Mouse (Mus musculus) ES-CJ7 (cell line): ENCODE data around the gene Ankrd34a.

Source experiments
- DNase-seq: peaks from one replicate; pipeline ENCODE4 v3.0.0; 2011; ENCODE audit warnings: low read depth, low spot score

The Ankrd34a gene

DNA sequence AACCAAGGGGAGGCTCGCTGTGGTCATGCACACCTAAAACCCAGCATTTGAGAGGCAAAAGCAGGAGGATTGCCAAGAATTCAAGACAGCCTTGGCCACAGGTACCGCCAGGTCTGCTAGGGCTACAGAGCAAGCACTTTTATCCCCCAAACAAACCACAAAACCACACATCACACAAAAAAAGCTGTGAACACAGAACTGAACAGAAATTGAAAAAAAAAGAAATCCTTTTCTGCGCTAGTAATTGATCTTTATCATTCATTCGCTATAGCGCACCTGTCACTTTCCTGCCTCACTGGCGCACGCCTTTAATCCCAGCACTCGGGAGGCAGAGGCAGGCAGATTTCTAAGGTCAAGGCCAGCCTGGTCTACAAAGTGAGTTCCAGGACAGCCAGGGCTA is 33.2 kb upstream of the Ankrd34a start:
- DNase-seq: no peak

GRCm38 (mm10) chr3:96563911-96564632 is 32.4 kb upstream of the Ankrd34a start:
- no peak for DNase-seq

DNA sequence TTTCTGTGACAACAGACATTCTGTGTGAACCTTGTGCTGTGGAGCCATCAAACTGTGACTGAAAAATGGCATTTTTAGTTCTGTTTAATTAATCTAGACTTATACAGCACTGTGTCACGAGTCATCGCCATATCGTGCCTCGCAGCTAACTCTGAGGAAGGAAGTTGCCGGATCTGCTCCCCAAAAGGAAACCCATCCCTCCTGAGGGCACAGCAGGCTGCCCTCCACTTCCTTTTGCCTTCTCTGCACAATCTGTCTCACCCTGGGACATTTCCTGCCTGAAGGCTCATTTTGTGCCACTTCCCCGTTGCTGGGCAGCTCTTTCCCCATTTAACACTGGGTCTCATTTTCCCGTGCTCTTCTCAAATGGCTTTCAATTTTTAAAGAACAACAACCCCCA is 31.8 kb upstream of the Ankrd34a start:
- DNase-seq: peak; percentile 53

DNA sequence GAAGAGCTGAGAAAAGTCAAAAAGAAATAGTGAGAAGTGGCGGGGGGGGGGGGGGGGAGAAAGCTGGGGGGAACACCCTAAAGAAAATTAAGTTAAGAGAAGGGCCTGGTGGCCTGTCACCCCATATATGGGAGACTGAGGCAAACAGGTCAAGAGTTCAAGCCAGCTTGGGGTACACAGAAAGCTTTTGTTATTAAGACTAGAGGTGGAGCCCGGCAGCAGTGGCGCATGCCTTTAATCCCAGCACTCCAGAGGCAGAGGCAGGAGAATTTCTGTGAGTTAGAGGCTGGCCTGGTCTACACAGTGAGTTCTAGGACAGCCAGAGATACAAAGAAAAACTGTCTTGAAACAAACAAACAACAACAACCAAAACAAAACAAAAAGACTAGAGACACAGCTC is 31.3 kb upstream of the Ankrd34a start:
- DNase-seq: peak; percentile 80

DNA sequence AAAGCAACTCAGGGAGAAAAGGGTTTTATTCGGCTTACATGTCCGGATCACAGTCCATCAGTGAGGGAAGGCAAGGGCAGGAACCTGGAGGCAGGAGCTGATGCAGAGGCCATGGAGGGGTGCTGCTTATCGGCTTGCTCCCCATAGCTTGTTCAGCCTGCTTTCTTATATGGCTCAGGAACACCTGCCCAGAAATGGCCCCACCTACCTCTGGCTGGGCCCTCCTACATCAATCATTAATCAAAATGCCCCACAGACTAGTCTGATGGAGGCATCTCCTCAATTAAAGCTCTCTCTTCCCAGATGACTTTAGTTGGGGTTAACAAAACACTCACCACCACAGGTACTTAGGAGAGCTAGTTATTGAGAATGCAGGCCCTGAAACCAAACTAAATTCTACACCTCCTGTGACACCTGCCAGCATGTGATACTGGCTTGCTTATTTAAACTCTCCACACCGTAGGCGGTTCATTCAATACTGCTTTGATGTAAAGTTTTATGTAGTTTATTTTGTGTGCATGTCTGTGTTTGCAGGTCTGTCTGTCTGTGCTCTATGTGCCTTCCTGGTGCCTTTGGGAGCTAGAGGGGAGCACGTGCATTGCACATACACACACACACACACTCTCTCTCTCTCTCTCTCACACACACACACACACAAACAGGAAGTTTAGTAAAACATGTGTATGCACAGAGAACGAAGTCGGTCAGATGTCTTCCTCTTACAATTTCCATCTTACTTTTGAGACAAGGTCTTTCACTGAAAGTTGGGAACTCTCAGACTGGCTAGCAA is 29.6 kb upstream of the Ankrd34a start:
- no peak for DNase-seq

DNA sequence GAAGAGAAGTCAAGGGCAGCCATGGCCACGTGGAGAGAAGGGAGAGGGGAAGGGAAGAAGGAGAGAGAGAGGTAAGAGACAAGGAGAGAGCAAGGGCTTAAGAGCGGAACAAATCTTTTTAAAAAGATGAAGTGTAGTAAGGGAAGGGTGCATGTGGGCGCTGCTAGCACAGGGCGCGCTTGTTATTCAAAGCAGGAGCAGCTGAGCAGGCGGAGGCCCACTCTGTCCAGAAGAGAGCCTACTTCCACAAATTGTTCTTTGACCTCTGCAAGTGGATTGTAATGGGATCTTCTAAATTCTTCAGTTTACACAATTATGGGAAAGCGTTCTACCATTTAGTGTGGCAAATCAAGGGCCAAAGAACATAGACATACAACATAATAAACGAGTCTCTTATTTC is 27.8 kb upstream of the Ankrd34a start:
- DNase-seq: no peak

DNA sequence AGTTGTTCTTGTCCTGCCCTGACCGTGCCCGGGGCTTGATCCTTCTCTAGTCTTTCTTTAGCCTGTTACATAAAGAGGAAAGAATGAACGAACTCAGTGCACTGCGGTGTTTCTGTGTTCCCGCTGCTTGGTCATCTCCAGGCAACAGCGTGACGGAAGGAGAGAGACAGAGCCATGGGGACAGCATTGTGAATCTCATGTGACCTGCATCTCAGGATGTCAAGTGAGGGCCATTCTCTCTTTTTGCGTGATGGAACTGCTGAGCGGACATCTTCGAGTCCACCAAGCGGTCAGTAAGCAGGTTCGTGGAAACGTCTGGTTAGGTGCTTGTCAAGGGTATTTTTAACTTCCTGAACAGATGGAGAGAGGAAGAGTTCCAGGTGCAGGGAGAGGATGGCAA is 26.9 kb upstream of the Ankrd34a start:
- no peak for DNase-seq

- DNase-seq: peak; percentile 59
These were observed 26.4 kb upstream of the Ankrd34a start for GRCm38 (mm10) chr3:96569966-96570605.

GRCm38 (mm10) chr3:96570643-96571042 is 25.8 kb upstream of the Ankrd34a start:
- no peak for DNase-seq

- peak; percentile 90 for DNase-seq
These were observed 25.1 kb upstream of the Ankrd34a start for GRCm38 (mm10) chr3:96571336-96571735.

- peak; percentile 60 for DNase-seq
These were observed 24.3 kb upstream of the Ankrd34a start for GRCm38 (mm10) chr3:96571896-96572698.

- DNase-seq: no peak
These were observed 22.6 kb upstream of the Ankrd34a start for GRCm38 (mm10) chr3:96573611-96574511.

DNA sequence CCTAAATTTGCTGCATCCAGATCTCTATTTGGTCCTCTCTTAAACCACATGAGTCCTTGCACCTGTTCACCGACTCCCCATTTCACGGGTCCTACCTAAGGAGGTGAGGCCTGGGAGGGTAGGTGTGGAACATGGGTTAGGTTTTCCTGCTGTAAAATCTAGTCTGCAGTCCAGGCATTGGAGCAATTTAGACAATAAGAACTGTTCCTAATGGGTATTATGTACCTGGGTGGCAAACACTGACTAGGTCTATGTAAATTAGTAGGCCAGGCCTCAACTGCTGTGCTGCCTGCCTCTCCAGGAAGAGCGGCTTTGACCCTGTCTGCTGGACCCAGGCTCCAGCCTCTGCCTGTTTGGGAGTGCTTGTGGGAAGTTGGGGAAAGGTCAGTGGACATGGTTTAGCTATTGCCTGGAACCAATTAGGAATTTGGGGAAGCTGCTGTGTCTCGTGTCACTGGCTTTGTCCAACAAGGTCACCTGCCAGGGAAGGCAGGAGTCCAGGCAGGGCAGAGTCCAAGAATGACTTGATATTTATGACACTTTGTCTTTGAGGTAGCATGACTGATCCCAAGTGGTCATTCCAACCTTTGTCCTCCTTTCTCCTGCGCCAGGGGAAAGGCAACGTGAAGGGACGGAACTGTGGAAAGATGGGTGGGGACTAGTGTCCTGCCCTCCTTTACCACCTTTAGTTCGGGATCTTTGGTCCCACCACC is 21.0 kb upstream of the Ankrd34a start:
- DNase-seq: no peak

DNA sequence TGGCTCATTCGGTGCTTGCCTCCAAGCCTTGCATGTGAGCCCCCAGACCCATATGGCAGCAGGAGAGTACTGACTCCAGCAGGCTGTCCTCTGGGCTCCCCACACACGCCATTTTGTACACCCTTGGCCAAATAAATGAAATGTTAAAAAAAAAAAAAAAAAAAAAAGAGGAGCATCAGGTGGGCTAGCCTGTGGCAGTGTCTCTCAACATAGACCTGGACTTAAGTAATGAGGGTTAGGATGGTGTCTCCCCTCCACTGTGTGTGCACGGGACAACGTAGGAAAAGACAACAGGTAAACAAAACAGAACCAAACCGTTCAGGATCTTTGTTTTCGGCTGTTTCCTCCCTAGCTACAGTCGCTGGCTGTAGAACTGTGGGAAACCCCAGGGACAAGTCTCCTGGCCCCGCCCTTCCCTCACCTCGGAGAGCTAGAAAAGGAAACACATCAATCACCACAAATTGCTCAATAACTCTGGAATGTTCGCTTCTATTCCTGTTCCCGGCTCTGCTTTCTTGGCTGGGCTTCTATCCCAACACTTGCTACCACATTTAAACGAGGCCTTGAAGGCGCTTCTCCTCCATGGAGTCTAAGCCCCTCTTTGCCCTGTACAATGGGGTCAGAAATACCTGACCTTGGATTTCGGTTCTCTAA is 20.3 kb upstream of the Ankrd34a start:
- peak; percentile 64 for DNase-seq

- peak; percentile 99 for DNase-seq
These were observed 19.5 kb upstream of the Ankrd34a start, which contains the start of gene Gm16253 for GRCm38 (mm10) chr3:96576690-96577541. Gene Gm16253, plus strand, starts transcription at chr3:96576984.

DNA sequence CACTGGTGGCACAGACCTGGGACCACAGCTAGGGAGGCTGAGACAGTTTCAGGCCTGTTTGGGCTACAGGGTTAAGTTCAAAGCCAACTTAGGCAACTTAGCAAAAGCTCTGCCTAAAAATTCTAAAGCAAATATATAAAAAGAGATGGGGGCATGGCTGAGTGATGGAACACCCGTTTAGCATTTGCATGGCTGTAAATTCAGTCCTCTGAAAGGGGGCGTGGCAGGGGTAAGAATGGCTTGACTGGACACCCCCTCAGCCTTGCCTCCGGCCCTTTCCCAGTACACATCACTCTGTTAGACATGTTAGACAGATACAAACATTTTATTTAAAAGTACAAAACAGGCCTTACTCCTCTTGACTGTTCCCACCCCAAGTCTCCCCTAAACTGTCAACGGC is 18.9 kb upstream of the Ankrd34a start:
- peak; percentile 80 for DNase-seq

GRCm38 (mm10) chr3:96578561-96579238 is 17.7 kb upstream of the Ankrd34a start:
- no peak for DNase-seq

DNA sequence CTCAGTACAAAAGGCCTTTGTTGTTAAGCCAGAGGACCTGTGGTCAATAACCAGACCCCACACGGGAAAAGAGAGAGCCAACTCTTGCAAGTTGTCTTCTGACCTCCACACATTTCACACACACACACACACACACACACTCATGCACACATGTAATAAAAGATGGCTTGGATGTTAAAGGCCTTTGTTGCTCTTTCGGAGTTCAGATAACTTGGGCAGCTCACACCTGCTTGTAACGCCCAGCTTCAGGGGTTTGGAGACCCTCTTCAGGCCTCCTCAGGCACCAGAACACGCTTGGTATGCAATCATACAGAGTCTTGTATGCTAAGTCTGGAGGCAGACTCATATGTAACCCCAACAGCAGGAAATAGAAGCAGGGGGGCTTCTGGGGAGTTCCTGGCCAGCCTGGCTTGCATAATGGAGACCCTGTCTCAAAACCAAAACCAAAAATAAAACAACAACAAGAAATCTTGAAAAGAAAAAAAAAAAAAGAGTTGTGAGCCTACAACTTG is 17.1 kb upstream of the Ankrd34a start:
- no peak for DNase-seq
